Mouse (Mus musculus) thymus, adult 2 months (tissue): Measurements from ENCODE around the gene Large2.

ENCODE experiments used
- CTCF ChIP-seq: fragments of 200-500 bp; IDR thresholded peaks from 2 replicates; pipeline ENCODE4 v1.5.1; 2012; ENCODE audit warnings: mild to moderate bottlenecking, control low read depth, low read length, moderate library complexity, borderline replicate concordance; ENCODE audit not compliant: control insufficient read depth, poor library complexity, insufficient read depth; ENCODE audit errors: extremely low read depth
- POLR2A ChIP-seq: fragments of 200-500 bp; IDR thresholded peaks from 2 replicates; pipeline ENCODE4 v1.6.1; 2012; ENCODE audit warnings: mild to moderate bottlenecking, low read length, control low read depth, moderate library complexity; ENCODE audit not compliant: control insufficient read depth, poor library complexity, insufficient read depth; ENCODE audit errors: extremely low read depth

GRCm38 (mm10) chr2:92386821-92387570 lies 12.3 kb upstream of the Large2 start:
- TF ChIP-seq CTCF (no peak), POLR2A (no peak)
